Mouse (Mus musculus): ENCODE results near the gene Kcnj10. TPM values are rescaled to one million over a fixed set of nuclear protein-coding genes. Genes with fewer than 3 reads are reported as not detected.

The Kcnj10 gene
- polyA plus RNA-seq, 1 experiment: 0.06 TPM

DNA sequence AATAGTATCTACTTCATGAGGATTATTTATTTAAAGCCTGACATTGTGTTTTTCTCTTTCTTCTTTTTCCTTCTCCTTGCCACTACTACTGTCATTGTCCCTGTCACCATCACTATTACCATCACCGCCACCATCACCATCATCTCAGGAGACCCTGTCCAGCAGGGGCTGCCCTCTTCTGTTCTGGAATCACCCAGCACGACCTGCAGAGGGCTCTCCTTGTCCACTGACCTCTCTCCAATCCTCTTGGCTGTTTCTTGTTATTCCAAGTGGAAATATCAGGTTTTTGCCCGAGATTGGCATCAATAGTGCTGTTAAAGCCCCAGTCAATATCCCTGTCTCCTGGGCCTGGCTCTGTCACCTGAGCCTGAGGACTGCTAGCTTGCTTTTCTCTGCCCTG lies 7.5 kb upstream of the Kcnj10 start:
- H3K4me1 ChIP-seq (ENCODE audit: control insufficient read depth, insufficient read depth, low read length): peaks cover 6% of the 10 kb centered on the region; the same call in 1 of the 2 replicates
- no peaks in the 10 kb centered on the region for H3K36me3 ChIP-seq (ENCODE audit: control insufficient read depth, insufficient read depth, low read length)
- no peak for TF ChIP-seq CTCF (IDR thresholded peaks at IDR 0.05; ENCODE audit: control insufficient read depth, insufficient read depth, insufficient replicate concordance, low read depth, low read length)
- TF ChIP-seq POLR2A (IDR thresholded peaks at IDR 0.05; ENCODE audit: control insufficient read depth, low read depth, low read length): no peak
- H3K4me3 ChIP-seq (ENCODE audit: control insufficient read depth, low read depth, low read length): no peak overlapping the region
- H3K27ac ChIP-seq (ENCODE audit: control insufficient read depth, insufficient read depth, low read depth, low read length): no peak overlapping the region
- H3K27me3 ChIP-seq (ENCODE audit: control insufficient read depth, insufficient read depth, low read length): no peaks in the 10 kb centered on the region

DNA sequence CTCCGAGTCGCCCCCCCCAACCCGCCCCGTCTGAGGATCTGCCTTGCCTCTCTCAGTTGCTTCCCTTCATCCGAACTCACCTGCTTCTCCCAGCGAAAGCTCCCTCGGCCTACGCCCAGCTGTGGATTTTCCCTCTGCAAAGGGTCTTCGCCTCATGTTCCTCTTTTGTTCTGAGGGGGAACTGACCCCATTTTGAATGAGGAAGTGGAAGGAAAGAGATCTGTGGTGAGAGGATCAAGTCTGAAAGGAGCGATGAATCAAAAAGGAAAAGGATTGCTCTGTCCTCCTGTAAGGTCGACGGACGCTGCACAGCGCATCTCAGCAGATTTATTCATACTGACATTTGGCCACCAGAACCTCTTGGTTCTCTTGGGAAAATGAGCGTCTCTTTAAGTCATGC lies 5.2 kb upstream of the Kcnj10 start:
- no peak overlapping the region for H3K4me3 ChIP-seq (ENCODE audit: control insufficient read depth, low read depth, low read length)
- TF ChIP-seq CTCF (IDR thresholded peaks at IDR 0.05; ENCODE audit: control insufficient read depth, insufficient read depth, insufficient replicate concordance, low read depth, low read length) (no peak), POLR2A (IDR thresholded peaks at IDR 0.05; ENCODE audit: control insufficient read depth, low read depth, low read length) (no peak)
- no peaks in the 10 kb centered on the region for H3K36me3 ChIP-seq (ENCODE audit: control insufficient read depth, insufficient read depth, low read length)
- H3K4me1 ChIP-seq (ENCODE audit: control insufficient read depth, insufficient read depth, low read length): no peaks in the 10 kb centered on the region; the same call in 1 of the 2 replicates
- H3K27me3 ChIP-seq (ENCODE audit: control insufficient read depth, insufficient read depth, low read length): no peaks in the 10 kb centered on the region
- H3K27ac ChIP-seq (ENCODE audit: control insufficient read depth, insufficient read depth, low read depth, low read length): no peak overlapping the region

DNA sequence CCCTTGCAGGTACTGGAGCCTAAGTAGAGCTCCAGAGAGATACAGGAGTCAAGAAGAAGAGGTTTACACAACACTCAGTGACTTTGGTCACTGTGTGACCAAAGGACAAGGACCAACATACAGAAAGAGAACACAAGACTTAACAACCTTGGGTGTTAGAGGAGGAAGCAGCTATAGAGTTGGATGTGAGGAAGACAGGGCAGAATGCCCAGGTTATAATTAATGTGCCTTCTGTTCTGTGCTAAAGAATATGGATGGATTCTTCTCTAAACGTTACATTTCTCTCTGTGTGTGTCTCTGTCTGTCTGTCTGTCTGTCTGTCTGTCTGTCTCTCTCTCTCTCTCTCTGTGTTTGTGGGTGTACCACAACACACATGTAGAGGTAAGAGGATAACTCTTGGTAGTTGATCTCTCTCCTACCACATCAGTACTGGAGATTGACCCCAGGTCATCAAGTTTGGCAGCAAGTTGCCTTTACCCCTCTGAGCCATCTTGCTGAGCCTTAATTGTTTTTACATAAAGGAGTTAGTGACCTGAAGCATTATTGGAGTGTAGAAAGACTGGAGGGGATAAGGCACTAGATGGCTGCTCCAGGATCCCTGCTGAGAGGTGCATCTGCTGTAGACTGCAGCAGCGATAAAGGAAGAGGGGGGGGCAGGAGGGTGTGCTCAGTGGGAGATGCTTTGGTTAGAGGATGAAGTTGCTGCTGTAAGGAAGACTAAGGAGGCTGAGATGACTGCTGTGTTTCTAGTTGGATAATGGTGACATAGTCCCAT lies 3.4 kb upstream of the Kcnj10 start:
- TF ChIP-seq POLR2A (IDR thresholded peaks at IDR 0.05; ENCODE audit: control insufficient read depth, low read depth, low read length) (no peak), CTCF (IDR thresholded peaks at IDR 0.05; ENCODE audit: control insufficient read depth, insufficient read depth, insufficient replicate concordance, low read depth, low read length) (no peak)
- Histone ChIP-seq H3K4me1 (ENCODE audit: control insufficient read depth, insufficient read depth, low read length) (peaks cover 2% of the 10 kb centered on the region; the same call in 1 of the 2 replicates), H3K27ac (ENCODE audit: control insufficient read depth, insufficient read depth, low read depth, low read length) (no peak overlapping the region), H3K27me3 (ENCODE audit: control insufficient read depth, insufficient read depth, low read length) (peaks cover 3% of the 10 kb centered on the region; the same call in 1 of the 2 replicates), H3K4me3 (ENCODE audit: control insufficient read depth, low read depth, low read length) (no peak overlapping the region), H3K36me3 (ENCODE audit: control insufficient read depth, insufficient read depth, low read length) (no peaks in the 10 kb centered on the region)

GRCm38 (mm10) chr1:172341386-172341785 lies 376 bp downstream of the Kcnj10 start:
- Histone ChIP-seq H3K27me3 (ENCODE audit: control insufficient read depth, insufficient read depth, low read length) (peaks cover 3% of the 10 kb centered on the region; the same call in 1 of the 2 replicates), H3K36me3 (ENCODE audit: control insufficient read depth, insufficient read depth, low read length) (no peaks in the 10 kb centered on the region), H3K27ac (ENCODE audit: control insufficient read depth, insufficient read depth, low read depth, low read length) (no peak overlapping the region), H3K4me3 (ENCODE audit: control insufficient read depth, low read depth, low read length) (peak overlapping the region; percentile 61), H3K4me1 (ENCODE audit: control insufficient read depth, insufficient read depth, low read length) (peaks cover 5% of the 10 kb centered on the region)
- no peak for TF ChIP-seq CTCF (IDR thresholded peaks at IDR 0.05; ENCODE audit: control insufficient read depth, insufficient read depth, insufficient replicate concordance, low read depth, low read length)
- TF ChIP-seq POLR2A (IDR thresholded peaks at IDR 0.05; ENCODE audit: control insufficient read depth, low read depth, low read length): no peak

- peaks cover 3% of the 10 kb centered on the region; the same call in 1 of the 2 replicates for H3K27me3 ChIP-seq (ENCODE audit: control insufficient read depth, insufficient read depth, low read length)
- no peaks in the 10 kb centered on the region for H3K36me3 ChIP-seq (ENCODE audit: control insufficient read depth, insufficient read depth, low read length)
- TF ChIP-seq POLR2A (IDR thresholded peaks at IDR 0.05; ENCODE audit: control insufficient read depth, low read depth, low read length): no peak
- TF ChIP-seq CTCF (IDR thresholded peaks at IDR 0.05; ENCODE audit: control insufficient read depth, insufficient read depth, insufficient replicate concordance, low read depth, low read length): no peak
- H3K4me1 ChIP-seq (ENCODE audit: control insufficient read depth, insufficient read depth, low read length): peaks cover 5% of the 10 kb centered on the region
- no peak overlapping the region for H3K4me3 ChIP-seq (ENCODE audit: control insufficient read depth, low read depth, low read length)
- H3K27ac ChIP-seq (ENCODE audit: control insufficient read depth, insufficient read depth, low read depth, low read length): no peak overlapping the region
Observed at GRCm38 (mm10) chr1:172342729-172343128, 1.7 kb downstream of the Kcnj10 start.

DNA sequence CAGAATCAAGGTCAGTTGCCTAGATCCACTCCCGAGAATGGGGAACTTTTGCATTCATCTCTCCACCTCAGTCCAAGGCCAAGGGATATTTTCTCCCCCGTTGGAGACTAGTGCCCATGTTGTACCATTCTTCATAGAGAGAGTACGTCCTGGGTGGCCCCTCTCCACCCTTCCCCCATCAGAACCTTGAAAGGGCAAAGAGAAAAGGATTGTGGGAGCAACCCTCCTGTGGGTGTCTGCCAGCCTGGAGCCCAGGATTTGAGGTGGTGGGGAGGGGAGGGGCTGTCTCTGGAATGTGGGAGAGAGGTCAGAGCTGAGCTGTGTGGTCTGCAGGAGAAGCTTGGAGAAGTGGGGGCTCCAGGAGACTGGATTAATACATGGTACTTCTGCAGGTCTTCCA lies 2.9 kb downstream of the Kcnj10 start:
- Histone ChIP-seq H3K27me3 (ENCODE audit: control insufficient read depth, insufficient read depth, low read length) (peaks cover 3% of the 10 kb centered on the region; the same call in 1 of the 2 replicates), H3K36me3 (ENCODE audit: control insufficient read depth, insufficient read depth, low read length) (no peaks in the 10 kb centered on the region), H3K4me3 (ENCODE audit: control insufficient read depth, low read depth, low read length) (no peak overlapping the region), H3K27ac (ENCODE audit: control insufficient read depth, insufficient read depth, low read depth, low read length) (no peak overlapping the region), H3K4me1 (ENCODE audit: control insufficient read depth, insufficient read depth, low read length) (peaks cover 5% of the 10 kb centered on the region)
- TF ChIP-seq POLR2A (IDR thresholded peaks at IDR 0.05; ENCODE audit: control insufficient read depth, low read depth, low read length) (no peak), CTCF (IDR thresholded peaks at IDR 0.05; ENCODE audit: control insufficient read depth, insufficient read depth, insufficient replicate concordance, low read depth, low read length) (no peak)

- Histone ChIP-seq H3K4me3 (ENCODE audit: control insufficient read depth, low read depth, low read length) (no peak overlapping the region), H3K4me1 (ENCODE audit: control insufficient read depth, insufficient read depth, low read length) (peaks cover 5% of the 10 kb centered on the region), H3K36me3 (ENCODE audit: control insufficient read depth, insufficient read depth, low read length) (no peaks in the 10 kb centered on the region), H3K27ac (ENCODE audit: control insufficient read depth, insufficient read depth, low read depth, low read length) (no peak overlapping the region), H3K27me3 (ENCODE audit: control insufficient read depth, insufficient read depth, low read length) (peaks cover 3% of the 10 kb centered on the region; the same call in 1 of the 2 replicates)
- no peak for TF ChIP-seq CTCF (IDR thresholded peaks at IDR 0.05; ENCODE audit: control insufficient read depth, insufficient read depth, insufficient replicate concordance, low read depth, low read length)
- no peak for TF ChIP-seq POLR2A (IDR thresholded peaks at IDR 0.05; ENCODE audit: control insufficient read depth, low read depth, low read length)
Observed at GRCm38 (mm10) chr1:172344820-172345219, 3.8 kb downstream of the Kcnj10 start.
